Mouse (Mus musculus) lung, postnatal 36 days (tissue): Measurements from ENCODE around the gene Cyp2c39.
"Not testable (repeated sequence)": the region's sequence is repeated elsewhere in the genome, so short reads cannot be mapped to it uniquely, and the experiment has no call there.

Source experiments
- DNase-seq: peaks from one replicate; pipeline ENCODE4 v3.0.0; 2022; ENCODE audit warnings: mixed read lengths

Gene Cyp2c39

GRCm38 (mm10) chr19:39510534-39510933 is at the start of gene Cyp2c39:
Gene Cyp2c39 (plus strand): TSS chr19:39510862.
- no peak for DNase-seq

GRCm38 (mm10) chr19:39462941-39463340 is 47.7 kb upstream of the Cyp2c39 start, which contains the start of gene Cyp2c38:
Gene Cyp2c38 (minus strand): TSS chr19:39463075.
- DNase-seq, result no peak

- DNase-seq, result no peak
Observed at GRCm38 (mm10) chr19:39463923-39464322, 46.7 kb upstream of the Cyp2c39 start.

DNA sequence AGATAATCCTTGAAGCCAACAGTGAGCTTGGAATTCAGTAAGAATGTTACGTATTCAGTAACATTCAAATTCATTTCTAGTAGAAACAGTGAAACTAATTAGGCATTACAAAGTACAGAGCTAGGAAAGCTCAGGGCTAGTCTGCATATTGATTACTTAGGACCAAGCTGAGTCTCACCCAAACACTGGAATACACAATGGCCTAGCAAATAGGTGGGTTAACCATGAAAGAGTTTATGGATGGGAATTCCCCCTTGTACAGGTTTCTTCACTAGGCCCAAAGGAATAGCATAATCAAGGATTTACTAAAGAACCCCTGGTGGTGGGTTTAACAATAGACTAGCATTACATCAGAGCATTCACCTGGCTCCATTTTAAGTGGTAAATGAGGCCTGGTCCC is 26.7 kb upstream of the Cyp2c39 start:
- DNase-seq, result not testable (repeated sequence)

GRCm38 (mm10) chr19:39506341-39506740 is 4.3 kb upstream of the Cyp2c39 start:
- DNase-seq, result no peak

DNA sequence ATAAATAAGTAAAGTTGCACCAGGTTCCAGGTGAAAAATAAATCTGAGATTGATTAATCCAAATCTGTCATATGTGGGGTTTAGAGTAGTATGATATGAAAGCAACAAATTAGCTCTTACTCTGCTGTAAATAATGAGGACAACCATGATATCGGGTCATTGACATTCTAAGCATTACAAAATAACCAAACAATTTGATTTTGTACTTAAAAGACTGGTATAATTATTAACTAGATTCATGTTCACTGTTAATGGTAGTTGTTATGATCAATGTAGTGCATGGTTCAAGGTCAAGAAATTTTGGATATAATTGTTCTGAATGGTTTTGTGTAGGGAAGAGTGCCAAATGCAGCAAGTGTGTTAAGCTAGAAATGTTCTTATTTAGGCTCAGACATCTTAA is 1.1 kb upstream of the Cyp2c39 start:
- DNase-seq, result no peak
